37 mouse cellular contexts compared by ENCODE assay signal in genomic region chr1:134580796-134581195, GRCm38 (mm10). TPM values are rescaled to one million over a fixed set of nuclear protein-coding genes. Genes with fewer than 3 reads are reported as not detected.
"Had no signal": no experiment of that assay in that cellular context is flagged by ENCODE, and none has a peak within 500 bp of the region (broad histone marks: within the 10 kb centered on the region; RNA-seq: fewer than 3 reads in every experiment).

No protein-coding gene starts in this region.

- DNase-seq: gastrocnemius, adult 2 months; gastrocnemius, postnatal 10 days; gastrocnemius, postnatal 25 days; heart, adult 18-20 months; heart, postnatal 14 days; heart, postnatal 36 days; kidney, adult 11 months; kidney, adult 2 months; kidney, adult 9 months; kidney, postnatal 14 days; kidney, postnatal 36 days; liver; liver, postnatal 0 days had no signal

- H3K9me3 ChIP-seq: heart, embryonic 10.5 days; heart, embryonic 13.5 days; heart, embryonic 15.5 days; hindbrain, embryonic 13.5 days; hindbrain, embryonic 15.5 days; kidney, embryonic 15.5 days; limb, embryonic 10.5 days; limb, embryonic 12.5 days; liver, embryonic 15.5 days had no signal

- H3K4me1 ChIP-seq: limb, embryonic 10.5 days had no signal

- H3K9ac ChIP-seq: heart, embryonic 13.5 days; heart, embryonic 15.5 days; hindbrain, embryonic 13.5 days; hindbrain, embryonic 15.5 days; kidney, embryonic 15.5 days; limb, embryonic 12.5 days; liver, embryonic 15.5 days; liver, postnatal 0 days had no signal

- H3K4me2 ChIP-seq: heart, embryonic 13.5 days; heart, embryonic 15.5 days; hindbrain, embryonic 13.5 days; hindbrain, embryonic 15.5 days; kidney, embryonic 15.5 days; limb, embryonic 12.5 days; liver, embryonic 15.5 days had no signal

- H3K27ac ChIP-seq: gastrocnemius, adult 2 months; heart, embryonic 10.5 days; heart, embryonic 13.5 days; heart, embryonic 15.5 days; hindbrain, embryonic 13.5 days; hindbrain, embryonic 15.5 days; hindbrain, postnatal 0 days; kidney, embryonic 15.5 days; kidney, postnatal 0 days; left cerebral cortex, adult 2 months; limb, embryonic 10.5 days; limb, embryonic 12.5 days; liver, embryonic 15.5 days had no signal

- ATAC-seq: hindbrain, postnatal 0 days; intestine, embryonic 16.5 days; liver, postnatal 0 days had no signal

- H3K4me3 ChIP-seq: gastrocnemius, adult 2 months; heart, embryonic 10.5 days; heart, embryonic 13.5 days; heart, embryonic 15.5 days; hindbrain, embryonic 13.5 days; hindbrain, embryonic 15.5 days; kidney, embryonic 15.5 days; left cerebral cortex, adult 2 months; limb, embryonic 10.5 days; limb, embryonic 12.5 days; liver, embryonic 15.5 days had no signal

- H3K27me3 ChIP-seq: heart, embryonic 13.5 days; heart, embryonic 15.5 days; hindbrain, embryonic 13.5 days; hindbrain, embryonic 15.5 days; kidney, embryonic 15.5 days; limb, embryonic 12.5 days; liver, embryonic 15.5 days had no signal

RNA-seq across cellular contexts. Expression of gene Mgat4e, which starts 31.3 kb away (rescaled TPM):
- total RNA-seq: gastrocnemius, adult 2 months; gastrocnemius, postnatal 10 days; gastrocnemius, postnatal 25 days; heart, adult 18-20 months; heart, adult 8-10 months; heart, postnatal 14 days; heart, postnatal 36 days; hindbrain, postnatal 0 days; layer of hippocampus, adult 8-10 months; layer of hippocampus, postnatal 10 days; layer of hippocampus, postnatal 25 days; left cerebral cortex, adult 2 months; left cerebral cortex, postnatal 14 days; left cerebral cortex, postnatal 36 days had no signal
- polyA plus RNA-seq: frontal cortex, adult 2 months; heart, embryonic 10.5 days; heart, embryonic 13.5 days; heart, embryonic 15.5 days; heart, postnatal 0 days; hindbrain, embryonic 11.5 days; hindbrain, embryonic 13.5 days; hindbrain, embryonic 15.5 days; hindbrain, postnatal 0 days; intestine, embryonic 14.5 days; intestine, embryonic 16.5 days; kidney, embryonic 15.5 days; kidney, postnatal 0 days; large intestine, adult 2 months; limb, embryonic 10.5 days; limb, embryonic 12.5 days; liver, embryonic 15.5 days; liver, postnatal 0 days had no signal
